Mouse (Mus musculus): ENCODE measurements at regions not wholly inside any gene's neighbourhood (a gene's known extent, or its start where the extent isn't known, plus 50 kb on each side); places are given as distances from the start of the nearest gene placed in this dataset.

DNA sequence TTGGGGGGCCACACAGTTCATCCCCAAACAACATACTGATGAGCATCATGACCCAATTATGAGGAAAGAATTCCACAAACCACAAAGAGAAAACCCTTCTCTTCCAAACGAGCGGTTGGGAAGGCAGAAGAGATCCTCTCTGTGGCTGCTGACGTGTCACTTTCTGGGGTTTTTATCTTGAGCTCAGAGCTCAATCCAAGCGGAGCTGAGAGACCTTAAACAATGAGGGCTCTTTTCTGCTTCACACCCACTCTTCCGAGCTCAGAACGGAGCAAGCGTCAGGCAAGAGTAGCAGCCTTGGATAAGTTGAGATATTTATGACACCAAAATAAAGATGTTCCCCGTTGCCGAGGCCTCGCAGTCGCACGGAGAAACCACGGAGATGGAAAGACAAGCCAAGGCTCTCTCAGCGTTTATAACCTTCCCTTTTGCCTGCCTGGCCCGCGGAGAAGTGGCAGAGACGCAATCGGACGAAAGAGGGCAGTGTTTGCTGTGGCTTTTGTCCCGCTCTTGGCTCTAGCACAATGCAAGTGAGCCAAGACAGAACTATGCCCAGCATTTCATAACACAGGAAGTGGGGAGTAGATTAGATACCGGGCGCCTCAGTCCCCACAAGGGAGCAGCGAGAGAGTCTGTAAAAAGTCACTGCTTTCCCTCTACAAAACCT lies 100.7 kb downstream of the Chic2 start:
- peak; percentile 76 to 80 for DNase-seq

DNA sequence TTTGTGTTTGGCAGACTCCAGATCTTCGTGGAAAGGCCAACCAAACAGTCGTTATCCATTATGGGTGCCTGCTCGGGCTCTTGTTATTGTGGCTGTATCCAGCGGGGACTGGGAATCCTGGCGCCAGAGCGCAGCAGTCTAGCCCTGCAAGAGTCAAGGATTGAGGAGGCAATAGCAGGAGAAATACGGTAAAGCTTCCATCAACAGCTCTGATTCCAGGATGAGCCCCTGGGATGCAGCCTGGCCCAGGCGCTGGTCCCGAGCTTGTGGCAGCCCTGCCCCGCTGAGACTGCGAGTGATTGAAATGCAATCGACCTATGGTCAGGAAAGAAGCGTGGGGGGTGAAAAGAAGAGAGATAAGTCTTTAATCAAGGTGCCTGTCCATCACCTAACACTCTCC lies 103.1 kb downstream of the Chic2 start:
- DNase-seq = peak in 1 of 2 experiments; percentile 11

DNA sequence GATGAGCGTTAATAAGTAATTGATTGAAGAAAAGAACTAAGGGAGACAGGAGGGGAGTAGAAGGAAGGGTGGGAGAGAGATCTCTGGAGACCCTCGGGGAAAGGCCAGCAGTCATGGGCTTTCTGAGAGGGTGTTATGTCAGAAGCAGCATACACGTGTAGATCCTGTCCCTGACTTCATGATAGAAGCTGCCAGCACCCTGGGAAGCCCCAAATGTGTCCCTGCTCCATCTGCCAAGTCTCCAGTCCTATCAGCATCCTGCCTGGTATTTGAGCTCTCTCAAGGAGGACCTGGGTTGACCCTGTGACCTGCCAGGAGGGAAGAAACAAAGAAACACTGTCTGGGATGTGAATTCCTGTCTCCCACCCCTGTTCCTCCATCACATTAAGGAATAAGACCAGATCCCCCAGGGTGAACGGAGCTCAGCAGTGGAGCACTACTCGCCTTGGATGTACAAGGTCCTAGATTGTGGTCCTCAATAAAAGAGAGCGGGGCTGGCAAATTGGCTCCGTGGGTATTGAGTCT lies 107.1 kb downstream of the Chic2 start:
- peak; percentile 7 to 23 for DNase-seq

DNA sequence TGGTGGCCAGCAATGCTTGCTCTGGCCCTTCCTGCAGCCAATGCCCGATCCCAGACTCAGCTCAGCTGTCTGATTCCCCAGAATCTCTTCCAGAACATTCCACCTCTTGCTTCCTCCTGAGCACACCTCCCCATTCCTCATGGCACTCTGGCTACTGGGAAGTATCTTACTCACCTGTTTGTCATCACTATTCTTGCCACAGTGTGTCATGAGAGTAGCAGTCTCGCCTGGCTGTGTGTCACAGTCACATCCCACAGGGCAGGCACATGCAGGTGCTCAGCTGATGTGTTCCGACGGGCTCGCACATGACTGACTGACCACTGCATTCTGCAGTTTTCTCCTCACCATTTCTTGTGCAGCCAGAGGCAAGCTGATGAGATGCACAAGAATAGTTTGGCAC lies 108.5 kb downstream of the Chic2 start:
- no peak for DNase-seq

DNA sequence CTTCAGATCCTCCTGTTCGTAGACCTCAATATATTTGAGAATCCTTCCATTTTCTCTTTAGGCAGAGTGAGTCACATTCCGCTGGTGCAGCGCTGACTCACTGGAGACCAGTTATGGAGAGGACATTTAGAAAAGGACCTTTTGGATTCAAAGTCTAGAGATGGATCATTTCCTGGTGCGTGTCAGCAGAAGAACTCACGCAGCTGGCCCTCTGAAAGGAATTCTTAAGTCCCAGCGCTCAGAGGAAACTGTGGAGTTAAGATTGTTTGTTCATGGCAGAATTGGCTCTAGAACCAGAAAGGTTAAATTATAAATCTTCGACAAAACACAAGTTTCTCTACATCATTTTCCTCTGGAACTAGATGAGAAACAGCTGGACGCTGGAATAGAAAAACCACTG lies 108.9 kb downstream of the Chic2 start:
- DNase-seq = no peak

DNA sequence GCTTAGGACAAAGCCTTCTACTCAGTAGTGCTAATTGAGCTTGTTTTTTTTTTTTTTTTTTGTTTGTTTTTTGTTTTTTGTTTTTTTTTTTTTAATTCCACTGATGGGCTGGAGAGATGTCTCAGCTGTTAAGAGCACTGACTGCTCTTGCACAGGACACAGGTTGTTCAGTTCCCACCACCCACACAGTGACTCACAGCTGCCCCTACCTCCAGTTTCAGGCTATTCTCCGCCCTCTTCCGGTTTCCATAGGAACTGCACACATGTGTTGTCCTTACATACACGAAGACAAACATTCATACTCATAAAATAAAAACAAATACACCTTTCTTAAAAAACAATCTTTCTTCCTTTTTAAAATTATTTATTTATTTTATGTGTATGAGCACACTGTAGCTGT lies 111.3 kb downstream of the Chic2 start:
- no peak for DNase-seq

DNA sequence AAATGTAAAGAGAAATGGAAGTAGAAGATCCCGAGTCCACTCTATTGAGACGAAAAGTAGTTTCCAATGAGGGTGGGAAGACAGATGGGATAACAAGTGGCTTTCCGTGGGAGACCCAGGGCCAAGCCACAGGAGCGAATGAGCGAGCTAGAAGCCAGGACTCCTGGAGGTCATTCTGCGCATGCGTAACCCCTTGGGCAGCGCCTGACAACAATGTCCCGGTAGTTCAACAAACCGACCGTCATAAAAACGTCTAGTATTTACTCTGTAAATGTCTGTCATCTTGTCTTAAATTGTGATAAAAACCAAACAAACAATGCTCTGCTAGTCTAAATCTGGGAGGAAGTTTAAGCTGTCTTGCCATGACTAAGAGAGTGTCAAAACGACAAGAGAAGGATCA lies 112.4 kb downstream of the Chic2 start:
- no peak for DNase-seq

DNA sequence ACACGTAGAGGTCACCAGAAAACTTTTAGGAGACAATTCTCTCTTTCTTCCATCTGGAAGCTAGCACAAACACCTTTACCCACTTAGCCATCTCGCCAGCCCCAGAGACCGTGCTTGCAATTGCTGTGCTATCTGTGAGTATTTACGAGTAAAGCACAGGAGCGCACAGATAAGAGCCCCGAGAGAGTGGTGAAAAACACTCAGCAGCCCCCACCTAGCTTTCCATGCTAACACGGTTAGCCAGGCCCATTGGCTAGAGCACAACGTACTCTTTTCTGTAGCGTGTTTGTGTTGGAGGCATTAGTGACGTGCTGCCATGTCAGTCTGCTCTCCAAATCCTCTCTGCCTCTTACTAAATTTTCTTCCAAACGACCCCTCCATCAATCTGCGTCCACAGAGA lies 112.8 kb downstream of the Chic2 start:
- no peak for DNase-seq

DNA sequence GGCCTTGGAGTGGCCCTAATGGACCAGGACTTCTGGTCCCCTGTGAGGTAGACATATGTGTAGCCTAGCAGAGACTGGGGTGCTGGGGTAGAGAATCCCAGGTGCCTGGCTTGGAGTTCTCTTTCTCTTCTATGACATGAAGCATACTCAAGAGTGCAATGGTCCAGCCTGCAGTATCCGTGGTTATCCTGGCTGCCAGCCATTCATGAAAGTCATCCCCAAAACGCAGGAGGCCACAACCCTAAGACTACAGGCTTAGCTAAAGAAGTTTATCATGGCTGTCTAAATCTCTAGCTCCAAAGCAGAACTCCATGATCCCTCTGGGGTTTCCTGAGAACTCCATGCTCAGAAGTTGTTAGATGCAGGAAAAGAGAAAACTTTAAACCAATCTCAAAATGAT lies 117.0 kb downstream of the Chic2 start:
- DNase-seq = no peak

DNA sequence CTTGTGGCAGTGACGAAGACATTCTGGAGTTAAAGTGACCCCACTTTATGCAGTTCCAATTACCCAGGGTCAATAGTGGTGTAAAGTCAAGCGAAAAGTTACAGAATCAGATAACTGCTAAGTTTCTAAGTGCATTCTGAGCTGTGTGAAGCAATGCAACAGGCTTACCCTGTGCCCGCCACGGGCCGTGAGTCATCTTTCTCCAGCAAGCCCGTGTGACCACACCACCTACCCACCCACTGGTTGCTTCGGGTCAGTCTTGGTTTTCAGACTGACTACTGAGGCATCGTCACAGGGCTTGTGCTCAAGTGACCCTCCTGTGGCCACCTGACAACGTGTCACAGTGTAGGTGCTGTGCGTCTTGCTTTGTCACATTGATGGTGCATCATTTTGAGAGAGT lies 118.8 kb downstream of the Chic2 start:
- DNase-seq = no peak

DNA sequence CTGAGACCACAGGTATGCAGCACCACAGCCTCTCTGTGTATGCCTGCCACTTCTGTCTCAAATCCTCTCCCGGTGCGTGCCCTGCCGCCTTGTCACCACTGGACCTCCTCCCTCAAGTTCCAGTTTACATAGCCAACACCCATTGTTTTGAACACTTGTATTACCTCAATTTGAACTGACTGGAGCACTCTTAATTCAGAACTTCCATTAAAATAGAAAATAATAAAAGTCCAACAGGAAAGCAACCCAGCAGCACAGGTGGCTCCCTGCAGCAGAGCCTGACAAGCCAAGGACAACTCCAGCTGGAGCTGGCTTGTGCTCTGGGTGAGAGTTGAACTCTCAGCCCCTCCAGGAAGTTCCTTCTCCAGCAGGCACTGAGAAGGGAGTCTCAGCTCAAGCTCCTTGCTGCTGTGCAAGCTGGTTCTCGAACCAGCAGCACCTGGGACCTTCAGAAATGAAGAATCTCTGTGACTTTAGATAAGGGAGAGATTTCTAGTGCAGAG lies 120.5 kb downstream of the Chic2 start:
- no peak for DNase-seq

DNA sequence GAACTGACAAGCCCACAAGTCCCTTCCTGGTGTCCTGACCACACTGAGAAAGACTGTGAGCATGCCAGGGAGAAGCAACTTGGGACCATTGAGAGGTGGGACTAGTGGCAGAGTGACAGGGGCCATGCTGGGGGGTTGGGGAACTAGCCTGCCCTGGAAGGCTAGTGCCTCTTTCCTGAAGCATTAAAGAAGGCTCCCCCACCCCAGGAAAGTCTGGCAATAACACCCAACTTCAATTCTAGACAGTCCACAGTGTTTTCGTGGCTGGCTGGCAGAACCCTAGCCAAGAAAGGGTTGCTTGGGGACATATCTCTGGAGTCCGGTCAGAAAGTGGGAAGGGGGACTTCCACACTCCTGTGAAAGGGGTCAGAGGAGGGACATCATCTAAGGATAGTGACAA lies 121.2 kb downstream of the Chic2 start:
- DNase-seq = no peak

DNA sequence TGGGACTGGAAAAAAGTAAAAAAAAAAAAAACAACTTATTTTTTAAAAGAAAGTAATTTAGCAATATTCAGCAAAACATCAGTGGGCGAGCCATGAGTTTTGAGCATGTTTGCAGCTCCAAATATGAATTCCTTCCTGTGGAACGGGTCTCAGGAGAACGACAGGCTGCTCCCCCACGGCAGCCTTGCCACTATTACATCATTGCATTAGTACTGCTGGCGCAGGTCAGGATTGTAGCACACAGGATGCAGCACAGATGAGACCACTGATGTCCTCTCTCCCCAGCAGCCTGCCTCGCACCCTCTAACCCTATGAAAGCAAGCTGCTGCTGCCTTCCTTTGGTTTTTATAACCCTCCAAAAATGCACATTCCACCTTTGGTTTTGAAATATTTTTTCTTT lies 121.7 kb downstream of the Chic2 start:
- DNase-seq = no peak

DNA sequence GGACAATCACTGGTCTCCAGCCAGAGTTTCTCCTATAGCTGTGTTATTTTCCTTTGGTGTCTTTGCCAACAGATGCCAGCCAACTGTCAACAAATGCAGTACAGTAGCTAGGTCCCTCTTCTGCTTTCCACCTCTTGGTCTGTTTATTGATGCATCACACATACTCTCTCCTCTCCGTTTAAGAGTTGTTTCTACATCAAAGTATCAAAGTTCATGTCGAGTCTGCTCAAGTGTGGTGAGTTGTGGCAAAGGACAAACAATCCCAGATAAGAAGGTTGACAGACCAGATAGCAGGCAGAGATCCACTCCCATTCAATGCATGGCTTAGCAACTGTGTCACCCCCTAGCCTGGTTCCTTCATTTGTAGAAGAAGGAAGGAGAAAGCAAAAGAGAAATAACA lies 123.6 kb downstream of the Chic2 start:
- no peak for DNase-seq

DNA sequence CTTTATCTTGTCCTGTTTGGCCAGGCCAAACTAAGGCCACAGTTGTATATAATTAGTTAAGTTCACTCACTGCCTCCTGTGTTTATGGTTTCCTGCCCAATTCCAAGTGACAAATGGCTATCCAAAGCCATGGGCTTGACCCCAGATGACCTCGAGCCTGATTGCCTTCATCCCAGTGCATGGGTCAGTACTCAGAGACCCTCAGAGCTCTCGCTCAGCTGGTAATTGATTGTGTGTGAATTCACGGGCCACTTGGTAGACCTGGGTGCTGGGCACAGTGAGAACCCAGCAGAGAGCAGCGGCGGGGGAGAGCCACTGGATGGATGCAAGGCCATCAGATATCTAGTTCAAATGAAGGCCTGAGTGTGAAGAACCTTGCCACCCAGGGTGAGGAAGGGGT lies 124.1 kb downstream of the Chic2 start:
- no peak for DNase-seq

DNA sequence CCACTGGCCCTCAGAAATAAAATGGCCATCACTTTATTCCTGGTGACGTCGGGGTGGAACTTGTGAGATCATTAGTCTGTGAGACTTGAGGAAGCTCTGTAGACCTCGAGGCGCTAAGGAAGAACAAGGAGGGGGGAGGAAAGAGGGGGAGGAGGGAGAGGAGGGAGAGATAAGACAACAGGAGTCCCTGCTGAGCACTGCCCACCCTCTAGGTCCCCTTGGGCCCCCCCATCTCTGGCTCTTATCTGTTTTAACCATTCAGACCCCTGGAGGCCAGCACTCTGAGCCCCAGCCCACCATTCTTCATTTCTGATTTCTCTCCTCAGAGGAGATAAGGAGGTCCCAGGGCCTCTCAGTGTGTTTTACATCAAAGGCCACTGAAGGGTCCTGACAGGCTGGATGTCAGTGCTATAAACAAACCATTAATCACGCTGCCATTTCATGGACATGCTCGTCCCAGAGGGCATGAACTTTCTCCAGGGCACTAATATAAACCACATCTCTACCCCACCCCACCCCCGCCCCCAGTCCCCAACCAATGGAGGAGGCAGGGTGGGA lies 139.0 kb downstream of the Chic2 start:
- DNase-seq = no peak

DNA sequence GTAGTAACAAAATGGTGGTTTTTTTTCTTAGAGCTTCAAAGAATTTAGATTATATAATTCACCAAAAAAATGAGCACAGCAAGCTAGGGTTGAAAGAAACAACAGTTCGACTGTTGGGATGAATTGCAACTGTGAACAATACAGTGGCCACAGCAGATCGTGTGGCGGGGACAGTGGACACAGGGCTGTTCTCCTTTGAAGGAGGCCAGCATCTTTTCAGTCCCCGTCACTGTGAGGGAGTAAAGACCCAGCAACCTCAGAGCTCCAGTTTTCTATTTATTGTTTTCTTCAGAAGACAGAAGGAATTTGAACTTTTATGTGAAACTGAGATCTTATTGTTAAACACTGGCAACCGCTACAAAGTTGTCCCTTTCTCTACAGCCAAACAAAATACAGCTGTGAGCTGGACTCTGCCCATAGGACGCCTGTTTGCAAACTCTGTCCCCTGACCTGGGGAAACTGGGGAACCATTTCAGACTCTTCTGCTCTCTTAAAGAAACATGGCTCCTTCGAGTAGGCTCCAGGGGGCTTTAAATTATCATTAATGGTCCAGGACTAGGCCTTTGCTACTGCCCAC lies 139.6 kb downstream of the Chic2 start:
- no peak for DNase-seq

DNA sequence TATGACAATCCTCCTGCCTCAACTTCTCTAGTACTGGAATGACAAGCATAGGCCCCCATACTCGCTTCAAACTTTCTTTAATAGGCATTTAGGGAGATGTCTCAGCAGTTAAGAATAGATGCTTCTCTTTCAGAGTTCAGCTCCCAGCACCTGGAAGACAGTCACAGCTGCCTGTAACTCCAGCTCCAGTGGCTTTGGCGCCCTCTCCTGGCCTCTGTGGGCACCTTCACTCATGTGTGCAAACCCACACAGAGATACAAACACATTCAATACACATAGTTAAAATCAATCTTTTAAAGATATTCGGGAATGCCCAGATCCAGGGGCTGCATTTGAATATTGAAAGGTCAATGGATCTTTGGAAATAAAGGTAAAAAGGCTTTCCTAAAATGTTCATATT lies 140.2 kb downstream of the Chic2 start:
- no peak for DNase-seq

DNA sequence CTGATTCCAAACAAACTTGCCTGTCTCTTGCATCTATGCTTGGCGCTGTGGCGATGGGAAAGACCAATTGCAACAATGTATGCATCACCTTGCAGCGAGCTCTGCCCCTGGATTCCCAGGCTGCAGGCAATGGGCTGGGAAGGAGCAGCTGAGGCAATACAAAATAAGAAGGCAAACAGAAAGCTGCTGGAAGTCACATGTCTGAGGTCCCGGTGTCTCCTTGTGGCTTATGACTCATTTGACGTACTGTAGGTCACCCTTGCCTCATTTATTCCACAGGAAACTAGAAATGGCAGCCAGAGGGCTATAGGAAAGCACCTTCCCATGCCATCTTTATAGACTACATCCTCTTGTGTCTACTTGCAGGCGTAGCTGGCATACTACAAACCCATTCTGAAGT lies 140.9 kb downstream of the Chic2 start:
- DNase-seq = no peak

DNA sequence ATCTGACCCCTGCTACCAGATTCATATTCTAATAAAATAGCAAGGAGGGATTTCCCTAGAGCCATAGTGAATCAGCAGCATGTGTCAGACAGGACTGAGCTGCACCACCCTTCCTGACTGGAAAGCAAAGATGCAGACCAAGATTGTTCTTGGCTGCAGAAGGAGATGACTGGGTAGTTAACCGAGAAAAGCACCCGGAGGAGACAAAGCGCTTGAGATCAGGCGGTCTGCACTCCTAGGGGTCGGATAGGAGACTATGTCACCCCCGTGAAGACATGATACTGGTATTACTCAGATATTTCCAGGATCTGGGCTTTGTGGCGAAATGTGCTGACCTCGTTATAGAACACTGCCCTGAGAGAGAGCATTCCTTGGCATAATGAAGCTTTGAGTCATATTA lies 147.4 kb downstream of the Chic2 start:
- no peak for DNase-seq

DNA sequence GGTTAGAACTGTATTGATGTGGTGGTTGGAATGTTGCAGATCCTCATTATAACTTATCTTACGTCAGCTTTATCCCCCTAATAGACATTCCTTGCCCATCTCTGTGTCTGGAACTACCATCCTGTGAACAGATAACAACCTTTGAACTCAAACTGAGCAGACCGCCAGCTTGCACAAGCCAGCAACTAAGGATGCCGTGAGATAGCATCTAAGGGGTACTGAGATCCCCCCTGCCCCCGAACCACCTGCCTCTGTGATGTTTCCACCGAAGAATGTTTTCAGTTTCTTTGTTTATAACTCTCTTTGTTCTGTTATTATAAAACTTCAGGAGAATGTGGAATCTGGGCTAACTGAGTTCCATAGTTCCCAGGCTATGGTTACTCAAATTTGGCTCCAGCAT lies 151.3 kb downstream of the Chic2 start:
- no peak for DNase-seq

DNA sequence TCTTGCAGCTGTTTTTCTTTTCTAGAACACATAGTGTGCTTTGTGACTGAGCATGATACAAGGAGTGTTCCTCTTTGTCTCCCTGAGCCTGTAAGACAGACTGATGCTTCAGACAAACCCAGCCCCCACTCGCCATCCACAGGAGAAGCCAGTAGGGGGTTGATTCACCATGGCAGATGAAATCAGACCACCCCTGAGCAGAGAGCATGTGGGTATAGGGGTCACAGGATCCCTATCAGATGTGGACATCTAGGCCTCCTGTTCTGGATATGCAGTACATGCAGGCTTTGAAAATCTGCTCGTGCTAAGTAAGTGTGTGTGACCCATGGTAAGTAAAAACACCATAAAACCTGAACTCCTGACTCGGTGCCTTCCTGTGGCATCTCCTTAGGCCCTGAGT lies 153.0 kb downstream of the Chic2 start:
- no peak for DNase-seq

DNA sequence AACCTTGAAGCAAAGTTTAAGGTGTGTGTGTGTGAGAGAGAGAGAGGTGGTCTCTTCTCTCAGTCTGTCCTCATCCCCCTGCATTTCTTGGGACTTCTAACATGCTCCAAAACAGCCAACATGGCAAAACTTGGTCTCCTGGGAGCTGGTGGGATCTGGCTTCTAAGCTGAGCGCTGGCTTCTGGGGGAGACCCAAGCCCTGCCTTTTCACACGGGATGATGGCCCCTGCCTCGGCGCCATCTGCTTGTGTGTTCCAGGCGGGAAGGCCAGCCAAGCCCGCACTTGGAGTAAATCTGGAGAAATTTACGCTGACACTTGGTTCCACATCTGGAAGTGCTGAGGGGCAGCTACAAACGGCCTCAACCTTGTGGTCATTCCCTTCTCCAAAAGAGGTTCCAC lies 155.6 kb downstream of the Chic2 start:
- DNase-seq = no peak

DNA sequence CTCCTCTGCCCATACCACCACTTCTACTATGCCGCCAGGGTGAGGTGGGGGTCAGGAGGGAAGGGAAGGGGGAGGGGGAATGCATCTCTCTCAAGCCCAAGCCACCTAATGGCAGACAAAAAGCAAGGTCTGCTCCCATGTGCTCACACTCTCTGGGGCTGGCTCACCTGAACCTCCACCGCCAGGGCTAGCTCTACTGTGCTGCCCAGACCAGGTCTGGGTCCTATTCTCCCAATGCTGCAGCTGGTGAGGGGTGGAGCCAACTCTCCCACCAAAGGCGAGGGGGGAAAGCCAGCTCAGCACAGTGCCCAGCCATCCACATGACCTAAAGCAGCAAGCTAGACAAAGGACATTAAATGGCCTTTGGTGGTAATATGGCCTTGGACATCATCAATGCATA lies 158.6 kb downstream of the Chic2 start:
- DNase-seq = no peak

DNA sequence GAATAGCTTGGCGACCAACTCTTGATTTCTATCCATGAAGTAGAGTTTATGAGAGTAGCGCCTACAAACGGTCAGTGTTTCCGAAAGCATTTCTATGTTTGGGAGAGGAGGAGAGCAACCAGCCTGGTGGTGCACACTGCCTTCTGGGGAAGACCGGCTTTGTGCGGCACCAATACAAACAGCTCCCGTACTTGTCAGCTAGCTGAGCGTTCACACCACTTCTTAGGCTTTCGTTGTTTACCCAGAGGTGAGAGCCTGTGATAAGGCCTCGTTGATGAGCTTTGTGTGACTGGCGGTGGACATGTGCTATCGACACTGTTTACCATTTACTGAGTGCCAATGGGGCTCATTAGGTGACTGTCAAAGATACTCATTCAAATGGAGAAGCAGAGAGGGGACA lies 162.0 kb downstream of the Chic2 start:
- no peak for DNase-seq

All from cerebellum, postnatal 36 days (tissue).